Mouse (Mus musculus) ES-CJ7 (cell line): ENCODE measurements at regions not wholly inside any gene's neighbourhood (a gene's known extent, or its start where the extent isn't known, plus 50 kb on each side); places are given as distances from the start of the nearest gene placed in this dataset.
A peak's percentile ranks its signal among the peaks of the same experiment; 100 is the strongest.

Source experiments
- DNase-seq: peaks from one replicate; pipeline ENCODE4 v3.0.0; 2011; ENCODE audit warnings: low read depth, low spot score

DNA sequence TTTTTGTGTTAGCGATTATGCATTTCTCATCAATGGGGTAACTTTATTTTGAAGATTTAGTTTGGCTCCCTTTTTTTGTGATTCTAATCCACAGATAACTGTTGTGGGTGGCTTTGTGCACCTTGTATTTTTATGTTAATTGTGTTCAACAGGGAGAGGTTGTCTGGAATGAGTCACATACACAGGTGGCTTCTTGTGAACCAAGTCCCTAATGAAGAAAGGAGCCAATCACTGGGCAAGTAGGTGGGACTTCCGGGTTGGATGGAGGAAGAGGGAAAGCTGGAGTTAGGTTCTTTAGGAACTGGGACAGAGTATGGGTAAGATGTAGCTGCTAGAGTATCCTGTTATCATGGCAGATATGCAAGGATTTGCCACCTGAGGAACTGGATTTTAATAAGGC lies 925.2 kb downstream of the Flrt2 start:
- peak; percentile 58 for DNase-seq
